Mouse (Mus musculus) T-helper 2 cell (primary cell): Measurements from ENCODE around the gene Morf4l1.

Source experiments
- in situ Hi-C: fragments of 300-600 bp; cut with MboI, MseI; formaldehyde crosslinking; loops from one replicate; pipeline ENCODE4 v1.15.1; 2025; ENCODE audit warnings: high pct_unique_total_duplicates

The Morf4l1 gene

DNA sequence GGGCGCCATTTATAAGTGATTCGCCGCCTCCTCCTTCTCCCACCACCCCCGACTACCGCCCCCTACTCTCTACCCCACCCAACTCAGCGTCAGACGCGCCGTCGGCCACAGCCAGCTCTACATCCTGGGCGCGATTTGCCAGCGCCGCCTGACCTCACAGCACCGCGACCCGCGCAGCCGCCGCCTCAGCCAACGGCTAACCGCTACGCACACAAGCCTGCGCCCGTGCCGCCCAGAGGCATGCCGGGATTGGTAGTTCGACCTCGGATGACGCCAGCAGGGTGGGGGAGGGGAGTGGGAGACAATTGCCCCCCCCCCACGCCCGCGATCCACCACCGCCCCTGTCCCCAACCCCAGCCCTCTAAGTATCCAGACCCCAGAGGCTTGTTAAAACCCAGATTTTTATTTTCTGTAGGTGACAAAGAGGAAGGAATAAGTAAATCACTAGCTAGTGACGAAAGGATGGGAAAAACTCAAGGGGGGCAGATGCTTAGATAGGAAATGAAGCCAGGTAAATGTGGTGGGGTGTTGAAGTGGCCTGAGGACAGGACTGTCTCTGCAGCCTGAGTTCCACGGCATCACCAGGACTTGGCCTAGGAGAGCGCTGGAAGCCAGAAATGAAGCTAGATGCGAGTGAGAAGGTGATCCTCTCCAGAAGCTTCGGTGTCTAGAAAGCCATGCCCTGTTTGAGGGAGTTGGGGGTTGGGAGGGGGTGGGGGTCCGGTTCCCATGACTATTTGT is at the start of gene Morf4l1:
Morf4l1 (minus strand) TSS at position 208 of the 741 bp plus-strand sequence.
- in situ Hi-C loops: loop anchor here (25.0 kb wide), 1 partner anchor 1402 kb away; the partner anchor contains the start of gene Mthfsl

GRCm38 (mm10) chr9:90163749-90164095 is 49.1 kb upstream of the Morf4l1 start:
- in situ Hi-C loops: no loop called here

- in situ Hi-C loops: no loop called here
These were observed 48.6 kb upstream of the Morf4l1 start, which contains the start of gene Adamts7 for GRCm38 (mm10) chr9:90162926-90163748. Adamts7 (plus strand) TSS chr9:90163069.

DNA sequence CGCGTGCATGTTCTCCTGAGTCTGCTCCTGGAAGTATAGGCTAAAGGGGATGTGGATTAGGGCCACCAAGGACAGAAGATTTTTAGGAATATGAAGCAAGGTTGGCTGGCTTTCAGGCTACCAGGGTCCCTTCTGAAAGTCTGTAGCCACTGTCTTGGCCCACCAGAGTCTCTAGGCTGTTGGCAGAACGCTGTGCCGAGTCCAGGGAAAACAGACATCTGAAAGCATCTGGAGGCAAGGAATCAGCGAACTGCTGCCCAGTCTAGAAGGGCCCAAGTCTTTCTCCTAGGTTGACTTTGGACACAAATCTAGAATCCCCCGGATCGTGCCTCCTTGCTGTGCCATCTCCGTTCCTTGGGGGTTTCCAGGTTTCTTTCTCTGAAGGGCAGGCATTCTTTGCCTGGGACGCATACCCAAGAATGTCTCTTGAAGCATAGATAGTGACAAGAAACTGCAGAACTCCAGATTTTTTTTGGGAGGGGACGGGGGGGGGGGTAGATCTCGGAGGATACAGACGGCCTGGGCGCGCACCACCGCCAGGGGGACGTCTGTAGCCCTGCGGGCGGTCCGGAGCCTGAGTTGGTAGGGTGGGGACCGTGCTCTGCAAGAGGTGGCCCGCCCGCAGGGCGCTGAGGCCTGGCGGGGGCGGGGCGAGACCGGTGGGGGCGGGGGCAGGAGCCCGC is 47.8 kb upstream of the Morf4l1 start:
- in situ Hi-C loops: no loop called here

DNA sequence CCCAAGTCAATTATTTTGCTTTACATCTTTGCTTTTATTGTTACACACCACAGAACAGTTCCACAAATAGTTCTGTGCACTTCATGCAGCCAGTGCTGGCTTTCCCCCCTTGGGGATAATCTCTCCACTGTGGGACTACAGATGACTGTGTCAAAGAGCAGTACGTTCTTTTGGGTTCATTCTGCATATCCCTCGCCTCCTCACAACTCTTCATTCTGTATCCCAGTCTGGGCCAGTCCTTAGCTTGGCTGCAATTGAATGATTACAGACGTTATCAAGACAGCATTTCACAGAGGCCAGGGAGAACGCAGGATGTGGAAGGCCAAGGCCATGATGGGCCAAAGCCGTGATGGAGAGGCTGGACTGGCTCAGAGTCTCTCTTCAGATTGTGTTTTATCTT is 32.3 kb upstream of the Morf4l1 start:
- in situ Hi-C loops: no loop called here

GRCm38 (mm10) chr9:90145788-90146187 is 31.2 kb upstream of the Morf4l1 start:
- in situ Hi-C loops: no loop called here

- in situ Hi-C loops: no loop called here
These were observed 22.0 kb upstream of the Morf4l1 start for GRCm38 (mm10) chr9:90136678-90136965.

DNA sequence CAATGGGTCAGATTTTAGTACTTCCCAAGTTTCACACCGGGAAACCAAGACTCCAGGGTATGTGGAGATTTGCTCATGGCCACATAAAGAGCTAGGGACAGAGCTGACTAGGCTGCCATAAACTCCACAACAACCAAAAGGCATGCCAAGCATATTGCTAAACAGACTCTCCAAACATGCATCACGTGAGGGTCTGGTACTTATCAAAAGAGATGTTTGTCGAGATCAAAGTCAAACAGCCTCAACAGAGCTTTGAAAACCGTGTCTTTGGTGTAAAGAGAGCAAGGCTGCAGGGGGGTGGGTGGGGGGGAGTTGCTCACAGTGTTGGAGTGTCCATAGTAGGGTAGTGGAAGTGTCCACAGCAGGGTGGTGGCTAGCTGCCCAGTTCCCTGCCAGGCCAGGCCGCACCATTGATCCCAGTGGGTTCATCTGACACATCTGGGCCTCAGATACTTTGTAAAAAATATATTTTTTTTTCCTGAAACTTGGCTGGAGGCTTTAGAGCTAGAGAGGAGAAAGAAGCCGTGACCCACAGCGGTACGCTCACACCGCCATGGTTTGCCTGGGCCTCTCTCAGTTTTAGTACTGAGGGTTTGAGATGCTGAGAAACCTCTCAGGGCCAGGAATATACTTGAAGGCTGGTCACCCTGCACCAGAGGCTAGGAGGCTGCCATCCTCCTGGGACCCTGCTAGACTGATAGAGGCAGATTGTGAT is 21.5 kb upstream of the Morf4l1 start:
- in situ Hi-C loops: no loop called here

DNA sequence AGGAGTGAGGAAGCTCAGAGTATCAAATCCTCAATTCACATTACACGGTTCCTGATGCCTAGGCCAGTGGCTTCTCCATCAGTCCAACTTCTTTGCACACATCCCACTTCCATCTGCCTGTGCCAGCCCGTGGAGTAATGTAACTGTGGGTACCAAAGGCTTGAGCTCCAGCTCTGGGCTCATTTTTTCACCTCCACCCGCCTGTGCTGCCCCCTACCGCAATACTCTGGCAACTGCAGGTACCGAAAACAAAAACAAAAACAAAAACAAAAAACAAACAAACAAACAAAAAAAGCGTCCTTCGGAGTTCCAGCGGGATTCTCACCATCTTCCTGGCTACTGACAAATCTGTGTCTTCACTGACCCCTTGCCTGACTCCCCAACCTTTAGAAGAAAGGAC is 20.9 kb upstream of the Morf4l1 start:
- in situ Hi-C loops: no loop called here

- in situ Hi-C loops: no loop called here
These were observed 19.2 kb upstream of the Morf4l1 start for GRCm38 (mm10) chr9:90133562-90134355.

DNA sequence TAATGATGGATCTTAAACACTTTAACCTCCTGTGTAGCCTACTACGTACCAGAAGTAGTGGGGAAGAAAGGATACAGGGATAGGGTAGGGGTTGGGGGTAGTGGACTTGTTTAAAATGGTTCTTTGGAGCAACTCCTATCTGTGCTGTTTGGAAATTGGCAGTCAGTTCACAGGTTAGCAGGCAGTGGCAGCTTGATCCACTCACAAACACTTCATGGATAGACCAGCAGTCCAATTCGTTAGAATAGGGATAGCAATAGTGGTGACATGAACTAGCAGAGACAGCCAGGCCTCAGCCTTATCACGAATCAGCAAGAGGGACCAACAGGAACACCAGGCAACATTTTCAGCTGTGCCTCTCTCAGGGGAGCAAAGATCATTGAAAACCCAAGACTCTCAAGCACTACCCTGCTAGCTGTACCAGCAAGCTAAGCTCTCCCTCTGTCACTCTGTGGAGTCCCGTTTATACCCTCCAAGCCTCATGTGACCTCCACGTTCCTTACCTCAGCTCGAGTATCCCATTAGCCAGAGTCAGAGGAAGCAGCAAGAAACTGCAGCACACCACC is 14.1 kb upstream of the Morf4l1 start:
- in situ Hi-C loops: loop anchor here (10.0 kb wide), 1 partner anchor 116 kb away; no protein-coding TSS in a partner anchor

GRCm38 (mm10) chr9:90127146-90127545 is 12.6 kb upstream of the Morf4l1 start:
- in situ Hi-C loops: loop anchor here (10.0 kb wide), 1 partner anchor 118 kb away; no protein-coding TSS in a partner anchor

DNA sequence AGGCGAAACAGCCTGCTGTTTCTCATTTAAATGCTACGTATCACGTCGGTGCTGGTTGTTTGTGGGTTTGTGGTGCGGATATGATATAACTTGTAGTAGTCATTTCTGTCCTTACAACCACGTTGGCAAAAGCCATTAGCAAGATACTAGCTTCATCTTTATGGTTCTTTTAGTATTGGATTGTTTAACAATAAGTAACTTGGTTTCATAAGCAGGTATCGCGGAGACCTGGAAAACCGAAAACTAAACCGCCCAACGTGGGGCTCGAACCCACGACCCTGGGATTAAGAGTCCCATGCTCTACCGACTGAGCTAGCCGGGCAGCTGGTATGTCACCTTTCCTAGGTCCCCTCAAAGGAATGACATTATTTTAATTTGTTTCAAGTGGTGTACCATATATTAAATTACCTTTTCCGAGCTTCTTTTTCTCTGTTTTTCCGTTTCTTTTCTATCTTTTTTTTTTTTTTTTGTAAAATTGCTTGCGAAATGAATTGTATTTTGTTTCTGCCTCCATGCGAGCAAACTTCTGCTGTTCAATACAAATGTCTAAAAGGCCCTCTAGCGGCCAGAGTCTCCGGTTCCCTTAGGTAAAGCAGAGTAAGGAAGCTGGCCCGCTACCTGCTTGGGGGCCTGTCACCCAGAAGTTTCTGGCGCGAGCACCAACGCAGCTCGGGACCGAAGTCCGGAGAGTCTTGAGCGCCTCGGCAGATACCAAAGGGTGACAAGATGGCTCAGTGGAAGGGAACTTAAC is 11.9 kb upstream of the Morf4l1 start:
- in situ Hi-C loops: loop anchor here (10.0 kb wide), 1 partner anchor 118 kb away; no protein-coding TSS in a partner anchor

DNA sequence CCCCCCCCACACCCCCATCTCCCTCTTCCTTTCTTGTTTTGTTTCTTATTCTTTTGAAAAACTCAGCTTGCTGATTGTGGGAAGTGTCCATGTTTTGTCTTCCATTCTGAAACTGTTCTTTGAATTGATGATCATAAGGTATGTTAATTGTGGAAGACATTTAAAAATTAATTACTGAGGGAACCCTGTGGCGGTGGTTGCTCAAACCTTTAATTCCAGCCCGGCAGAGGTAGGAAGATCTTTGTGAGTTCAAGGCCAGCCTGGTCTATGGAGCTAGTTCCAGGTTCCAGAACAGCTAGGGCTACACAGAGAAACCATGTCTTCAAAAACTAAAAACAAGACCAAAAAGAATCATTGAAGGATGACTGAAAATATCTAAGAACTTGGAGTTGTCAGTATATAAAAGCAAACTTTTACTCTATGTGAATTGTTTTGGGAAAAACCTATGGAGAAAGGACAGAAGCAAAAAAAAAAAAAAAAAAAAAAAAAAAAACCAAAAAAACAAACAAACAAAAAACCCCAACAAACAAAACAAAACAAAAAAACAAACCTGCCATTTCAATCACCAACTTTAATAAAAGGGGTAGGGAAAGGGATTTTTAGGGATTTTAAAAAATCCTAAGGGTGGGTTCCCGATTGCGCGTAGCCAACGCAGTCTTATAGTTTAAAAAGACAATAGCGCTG is 11.0 kb upstream of the Morf4l1 start:
- in situ Hi-C loops: loop anchor here (10.0 kb wide), 1 partner anchor 119 kb away; no protein-coding TSS in a partner anchor

- in situ Hi-C loops: loop anchor here (10.0 to 25.0 kb wide), 2 partner anchors 120 to 1413 kb away; partner anchors contain the start of gene Mthfsl
These were observed 10.3 kb upstream of the Morf4l1 start for GRCm38 (mm10) chr9:90124873-90125245.

GRCm38 (mm10) chr9:90124156-90124872 is 9.7 kb upstream of the Morf4l1 start:
- in situ Hi-C loops: loop anchor here (10.0 to 25.0 kb wide), 2 partner anchors 120 to 1412 kb away; partner anchors contain the start of gene Mthfsl

- in situ Hi-C loops: loop anchor here (10.0 to 25.0 kb wide), 2 partner anchors 123 to 1410 kb away; partner anchors contain the start of gene Mthfsl
These were observed 7.7 kb upstream of the Morf4l1 start for GRCm38 (mm10) chr9:90122246-90122740.

GRCm38 (mm10) chr9:90117234-90117633 is 2.7 kb upstream of the Morf4l1 start:
- in situ Hi-C loops: loop anchor here (25.0 kb wide), 1 partner anchor 1405 kb away; the partner anchor contains the start of gene Mthfsl
